Comparison of ENCODE assay signal across 16 mouse cellular contexts in the genomic region with DNA sequence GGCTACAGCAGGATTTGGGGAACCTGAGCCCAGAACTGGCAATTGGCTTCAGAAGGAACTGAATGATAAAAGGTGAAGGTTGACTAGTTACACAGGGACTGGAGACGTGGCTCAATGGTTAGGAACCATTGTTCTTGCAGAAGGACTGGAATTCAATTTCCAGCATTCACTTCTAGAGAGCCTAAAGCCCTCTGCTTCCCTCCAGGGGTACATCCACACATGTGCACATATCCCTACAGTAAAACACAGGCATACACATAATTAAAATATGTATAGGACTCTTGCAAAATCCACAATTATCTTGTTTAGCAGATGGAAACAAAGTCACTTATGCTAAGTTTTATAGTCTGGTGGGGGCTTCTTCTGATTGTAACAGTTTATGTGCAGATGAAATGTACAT.
DNase-seq lines count a peak whose midpoint lies in the region; ATAC-seq and TF ChIP-seq lines count a peak whose summit lies in the region.
"Had no signal": no experiment of that assay in that cellular context is flagged by ENCODE, and none has a peak within 500 bp of the region (broad histone marks: within the 10 kb centered on the region; RNA-seq: fewer than 3 reads in every experiment).

No protein-coding gene starts in this region.

- H3K4me2 ChIP-seq in kidney, postnatal 0 days (ENCODE audit: low read length) = no peak overlapping the region
- H3K4me2 ChIP-seq in lung, postnatal 0 days (replicated peaks; ENCODE audit: low read depth, low read length) = no peak overlapping the region
- H3K4me2 ChIP-seq in embryonic facial prominence, embryonic 14.5 days (ENCODE audit: low read depth, low read length) = no peak overlapping the region
- H3K4me2 ChIP-seq in limb, embryonic 15.5 days = no peak overlapping the region
- H3K4me2 ChIP-seq in hindbrain, embryonic 16.5 days (ENCODE audit: low read length) = no peak overlapping the region
- no peak overlapping the region for H3K4me2 ChIP-seq in forebrain, embryonic 12.5 days
- H3K4me2 ChIP-seq: hindbrain, embryonic 14.5 days; midbrain, embryonic 12.5 days had no signal

- no peak overlapping the region for H3K4me3 ChIP-seq in kidney, postnatal 0 days (replicated peaks; ENCODE audit: low read depth, low read length)
- no peak overlapping the region for H3K4me3 ChIP-seq in lung, postnatal 0 days (ENCODE audit: low read depth, low read length)
- no peak overlapping the region for H3K4me3 ChIP-seq in embryonic facial prominence, embryonic 14.5 days (ENCODE audit: low read depth, low read length)
- H3K4me3 ChIP-seq in limb, embryonic 15.5 days = no peak overlapping the region
- no peak overlapping the region for H3K4me3 ChIP-seq in hindbrain, embryonic 16.5 days (ENCODE audit: low read length)
- H3K4me3 ChIP-seq in forebrain, embryonic 12.5 days (replicated peaks) = no peak overlapping the region
- H3K4me3 ChIP-seq: forebrain, embryonic 10.5 days; heart, embryonic 10.5 days; midbrain, embryonic 12.5 days had no signal

- H3K9me3 ChIP-seq in kidney, postnatal 0 days (replicated peaks; ENCODE audit: low read length) = no peaks in the 10 kb centered on the region
- H3K9me3 ChIP-seq in lung, postnatal 0 days (ENCODE audit: low read length) = no peaks in the 10 kb centered on the region
- H3K9me3 ChIP-seq in embryonic facial prominence, embryonic 14.5 days (ENCODE audit: control insufficient read depth, low read length) = 0 out of 2 replicates have a peak, but pooled peaks cover 1% of the 10 kb centered on the region
- H3K9me3 ChIP-seq in limb, embryonic 15.5 days = no peaks in the 10 kb centered on the region
- H3K9me3 ChIP-seq in hindbrain, embryonic 16.5 days (ENCODE audit: control insufficient read depth, low read length) = no peaks in the 10 kb centered on the region
- H3K9me3 ChIP-seq in forebrain, embryonic 12.5 days = no peaks in the 10 kb centered on the region
- H3K9me3 ChIP-seq: heart, embryonic 10.5 days; midbrain, embryonic 12.5 days had no signal

- WGBS in kidney, postnatal 0 days = 64% methylated on average over 1 of the region's 1 CpGs
- WGBS in lung, postnatal 0 days = 63% methylated on average over 1 of the region's 1 CpGs
- WGBS in embryonic facial prominence, embryonic 14.5 days = 54% methylated on average over 1 of the region's 1 CpGs
- WGBS in limb, embryonic 15.5 days = 64% methylated on average over 1 of the region's 1 CpGs
- WGBS in hindbrain, embryonic 16.5 days = 38% methylated on average over 1 of the region's 1 CpGs
- 36% methylated on average over 1 of the region's 1 CpGs for WGBS in forebrain, embryonic 12.5 days

- no peaks in the 10 kb centered on the region for H3K4me1 ChIP-seq in kidney, postnatal 0 days (replicated peaks; ENCODE audit: insufficient read depth, low read length)
- H3K4me1 ChIP-seq in lung, postnatal 0 days (ENCODE audit: insufficient read depth, low read depth, low read length) = no peaks in the 10 kb centered on the region
- peaks cover 19% of the 10 kb centered on the region for H3K4me1 ChIP-seq in embryonic facial prominence, embryonic 14.5 days (ENCODE audit: control insufficient read depth, insufficient read depth, low read length)
- H3K4me1 ChIP-seq in limb, embryonic 15.5 days = peaks cover 18% of the 10 kb centered on the region
- no peaks in the 10 kb centered on the region for H3K4me1 ChIP-seq in hindbrain, embryonic 16.5 days (ENCODE audit: control insufficient read depth, insufficient read depth, low read depth, low read length)
- no peaks in the 10 kb centered on the region for H3K4me1 ChIP-seq in forebrain, embryonic 12.5 days
- H3K4me1 ChIP-seq: forebrain, embryonic 10.5 days; heart, embryonic 10.5 days; midbrain, embryonic 12.5 days had no signal

- TF ChIP-seq CTCF in kidney, postnatal 0 days (IDR thresholded peaks at IDR 0.05; ENCODE audit: low read depth) = peak; percentile 9; the same call in 1 of the 2 replicates
- peak; percentile 47 for TF ChIP-seq CTCF in lung, postnatal 0 days (IDR thresholded peaks at IDR 0.05)

- H3K27me3 ChIP-seq in kidney, postnatal 0 days (ENCODE audit: insufficient read depth, low read length) = no peaks in the 10 kb centered on the region
- no peaks in the 10 kb centered on the region for H3K27me3 ChIP-seq in lung, postnatal 0 days (replicated peaks; ENCODE audit: insufficient read depth, low read length)
- H3K27me3 ChIP-seq in embryonic facial prominence, embryonic 14.5 days (replicated peaks; ENCODE audit: control insufficient read depth, insufficient read depth, low read length) = no peaks in the 10 kb centered on the region
- H3K27me3 ChIP-seq in limb, embryonic 15.5 days = no peaks in the 10 kb centered on the region
- no peaks in the 10 kb centered on the region for H3K27me3 ChIP-seq in hindbrain, embryonic 16.5 days (replicated peaks; ENCODE audit: control insufficient read depth, insufficient read depth, low read length)
- H3K27me3 ChIP-seq in forebrain, embryonic 12.5 days = peaks cover 12% of the 10 kb centered on the region; the same call in 1 of the 2 replicates
- H3K27me3 ChIP-seq: Patski had no signal

- peak overlapping the region; percentile 19; the same call in 1 of the 2 replicates for H3K27ac ChIP-seq in kidney, postnatal 0 days
- no peak overlapping the region for H3K27ac ChIP-seq in lung, postnatal 0 days (ENCODE audit: low read length)
- peak overlapping the region; percentile 45 for H3K27ac ChIP-seq in embryonic facial prominence, embryonic 14.5 days (replicated peaks; ENCODE audit: low read depth, low read length)
- peak overlapping the region; percentile 47; the same call in 1 of the 2 replicates for H3K27ac ChIP-seq in limb, embryonic 15.5 days
- no peak overlapping the region for H3K27ac ChIP-seq in hindbrain, embryonic 16.5 days (ENCODE audit: low read depth, low read length)
- no peak overlapping the region for H3K27ac ChIP-seq in forebrain, embryonic 12.5 days
- H3K27ac ChIP-seq: forebrain, embryonic 10.5 days; heart, embryonic 10.5 days; hindbrain, embryonic 14.5 days; midbrain, embryonic 12.5 days had no signal

- H3K9ac ChIP-seq in kidney, postnatal 0 days (ENCODE audit: low read depth, low read length) = no peak overlapping the region
- H3K9ac ChIP-seq in lung, postnatal 0 days (replicated peaks; ENCODE audit: low read depth) = no peak overlapping the region
- no peak overlapping the region for H3K9ac ChIP-seq in embryonic facial prominence, embryonic 14.5 days (ENCODE audit: low read depth, low read length)
- no peak overlapping the region for H3K9ac ChIP-seq in limb, embryonic 15.5 days
- H3K9ac ChIP-seq in hindbrain, embryonic 16.5 days (ENCODE audit: low read depth, low read length) = no peak overlapping the region
- no peak overlapping the region for H3K9ac ChIP-seq in forebrain, embryonic 12.5 days
- H3K9ac ChIP-seq: forebrain, postnatal 0 days; hindbrain, embryonic 14.5 days; midbrain, embryonic 12.5 days had no signal

- ATAC-seq in kidney, postnatal 0 days (replicated peaks; ENCODE audit: low FRiP score, low read depth) = no peak
- ATAC-seq in lung, postnatal 0 days = no peak
- 0 out of 2 replicates have a peak, but pooled peaks have one; percentile 53 for ATAC-seq in embryonic facial prominence, embryonic 14.5 days (ENCODE audit: low read depth)
- no peak for ATAC-seq in limb, embryonic 15.5 days (ENCODE audit: insufficient number of reproducible peaks, low FRiP score, low TSS enrichment, low read depth)
- ATAC-seq in hindbrain, embryonic 16.5 days = no peak
- ATAC-seq in forebrain, embryonic 12.5 days (ENCODE audit: low FRiP score) = no peak
- ATAC-seq: Patski had no signal

- no peaks in the 10 kb centered on the region for H3K36me3 ChIP-seq in kidney, postnatal 0 days (ENCODE audit: insufficient read depth, low read length)
- no peaks in the 10 kb centered on the region for H3K36me3 ChIP-seq in lung, postnatal 0 days (ENCODE audit: insufficient read depth, low read length)
- no peaks in the 10 kb centered on the region for H3K36me3 ChIP-seq in embryonic facial prominence, embryonic 14.5 days (ENCODE audit: control insufficient read depth, insufficient read depth, low read length)
- no peaks in the 10 kb centered on the region for H3K36me3 ChIP-seq in limb, embryonic 15.5 days
- H3K36me3 ChIP-seq in hindbrain, embryonic 16.5 days (ENCODE audit: control insufficient read depth, insufficient read depth, low read length) = no peaks in the 10 kb centered on the region
- H3K36me3 ChIP-seq in forebrain, embryonic 12.5 days (replicated peaks) = no peaks in the 10 kb centered on the region
- H3K36me3 ChIP-seq: forebrain, embryonic 10.5 days; heart, embryonic 10.5 days; midbrain, embryonic 12.5 days had no signal

- no peak for TF ChIP-seq EP300 in lung, postnatal 0 days (IDR thresholded peaks at IDR 0.05)

- DNase-seq in kidney, postnatal 0 days (ENCODE audit: low spot score) = peak; percentile 48
- no peak for DNase-seq in kidney, adult 11 months
- peak; percentile 24 for DNase-seq in lung, postnatal 0 days (ENCODE audit: low spot score)
- no peak for DNase-seq in lung, postnatal 25 days (ENCODE audit: low spot score)
- DNase-seq in embryonic facial prominence, embryonic 14.5 days (ENCODE audit: low spot score) = no peak
- DNase-seq: adrenal gland, adult 8-10 months; right cerebral cortex, postnatal 14 days had no signal

Comparison
In these comparisons a context has a peak if more than half of its experiments do, and no peak if none do; other contexts are left out.
1. DNase-seq: peak in kidney, postnatal 0 days (single experiment) and lung, postnatal 0 days (single experiment); none in kidney, adult 11 months (single experiment), lung, postnatal 25 days (single experiment) and embryonic facial prominence, embryonic 14.5 days (single experiment).
2. H3K27ac ChIP-seq: peak in kidney, postnatal 0 days (single experiment), embryonic facial prominence, embryonic 14.5 days (single experiment) and limb, embryonic 15.5 days (single experiment); none in lung, postnatal 0 days (single experiment), hindbrain, embryonic 16.5 days (single experiment) and forebrain, embryonic 12.5 days (single experiment).